Mouse (Mus musculus): Measurements from ENCODE around the gene Syt16. TPM values are rescaled to one million over a fixed set of nuclear protein-coding genes. Genes with fewer than 3 reads are reported as not detected.

The Syt16 gene
- polyA plus RNA-seq, 1 experiment from 2014 or later, result 12.1 TPM

- Histone ChIP-seq H3K27me3 (no peaks in the 10 kb centered on the region), H3K36me3 (replicated peaks) (no peaks in the 10 kb centered on the region), H3K4me2 (no peak overlapping the region), H3K9ac (no peak overlapping the region), H3K27ac (no peak overlapping the region), H3K9me3 (no peaks in the 10 kb centered on the region), H3K4me1 (no peaks in the 10 kb centered on the region), H3K4me3 (replicated peaks) (no peak overlapping the region)
- 61% methylated on average over 8 of the region's 8 CpGs for WGBS
- no peak for ATAC-seq (ENCODE audit: low FRiP score)
Observed at GRCm38 (mm10) chr12:74087086-74087485, 89.6 kb downstream of the Syt16 start.

GRCm38 (mm10) chr12:74089342-74090131 is 92.1 kb downstream of the Syt16 start:
- ATAC-seq (ENCODE audit: low FRiP score), result no peak
- H3K4me3 ChIP-seq (replicated peaks), result no peak overlapping the region
- no peaks in the 10 kb centered on the region for H3K4me1 ChIP-seq
- no peaks in the 10 kb centered on the region for H3K9me3 ChIP-seq
- H3K27ac ChIP-seq, result no peak overlapping the region
- no peak overlapping the region for H3K4me2 ChIP-seq
- no peak overlapping the region for H3K9ac ChIP-seq
- H3K36me3 ChIP-seq (replicated peaks), result no peaks in the 10 kb centered on the region
- H3K27me3 ChIP-seq, result no peaks in the 10 kb centered on the region
- WGBS, result 95% methylated on average over 1 of the region's 1 CpGs

- WGBS, result 79% methylated on average over 5 of the region's 5 CpGs
- no peak overlapping the region for H3K4me2 ChIP-seq
Observed at GRCm38 (mm10) chr12:74092546-74092945, 95.1 kb downstream of the Syt16 start.

GRCm38 (mm10) chr12:74093110-74093509 is 95.6 kb downstream of the Syt16 start:
- Histone ChIP-seq H3K9ac (no peak overlapping the region), H3K4me2 (no peak overlapping the region), H3K4me1 (peaks cover 6% of the 10 kb centered on the region), H3K36me3 (replicated peaks) (no peaks in the 10 kb centered on the region), H3K27ac (no peak overlapping the region), H3K27me3 (no peaks in the 10 kb centered on the region), H3K9me3 (no peaks in the 10 kb centered on the region), H3K4me3 (replicated peaks) (no peak overlapping the region)
- WGBS, result 87% methylated on average over 8 of the region's 8 CpGs
- ATAC-seq (ENCODE audit: low FRiP score), result no peak

More at GRCm38 (mm10) chr12:74092546-74092945, 95.1 kb downstream of the Syt16 start:
- no peak overlapping the region for H3K27ac ChIP-seq
- ATAC-seq (ENCODE audit: low FRiP score), result no peak
- 0 out of 2 replicates have a peak, but pooled peaks cover 2% of the 10 kb centered on the region for H3K4me1 ChIP-seq
- H3K9ac ChIP-seq, result no peak overlapping the region
- H3K9me3 ChIP-seq, result no peaks in the 10 kb centered on the region
- no peaks in the 10 kb centered on the region for H3K36me3 ChIP-seq (replicated peaks)
- H3K4me3 ChIP-seq (replicated peaks), result no peak overlapping the region
- no peaks in the 10 kb centered on the region for H3K27me3 ChIP-seq

GRCm38 (mm10) chr12:74094701-74095100 is 97.2 kb downstream of the Syt16 start:
- Histone ChIP-seq H3K4me1 (peaks cover 20% of the 10 kb centered on the region), H3K9me3 (no peaks in the 10 kb centered on the region), H3K27ac (no peak overlapping the region), H3K9ac (no peak overlapping the region), H3K4me2 (no peak overlapping the region), H3K27me3 (no peaks in the 10 kb centered on the region), H3K36me3 (replicated peaks) (no peaks in the 10 kb centered on the region), H3K4me3 (replicated peaks) (no peak overlapping the region)
- ATAC-seq (ENCODE audit: low FRiP score), result no peak
- WGBS, result 85% methylated on average over 5 of the region's 5 CpGs

- Histone ChIP-seq H3K9ac (no peak overlapping the region), H3K9me3 (no peaks in the 10 kb centered on the region), H3K27me3 (no peaks in the 10 kb centered on the region), H3K27ac (no peak overlapping the region), H3K4me2 (peak overlapping the region; percentile 10; the same call in 1 of the 2 replicates), H3K36me3 (replicated peaks) (no peaks in the 10 kb centered on the region), H3K4me1 (peaks cover 20% of the 10 kb centered on the region), H3K4me3 (replicated peaks) (no peak overlapping the region)
- WGBS, result 22% methylated on average over 7 of the region's 8 CpGs
- peak; percentile 40; the same call in 1 of the 2 replicates for ATAC-seq (ENCODE audit: low FRiP score)
Observed at GRCm38 (mm10) chr12:74098572-74099290, 101.3 kb downstream of the Syt16 start.

GRCm38 (mm10) chr12:74105811-74106513 is 108.5 kb downstream of the Syt16 start:
- no peaks in the 10 kb centered on the region for H3K36me3 ChIP-seq (replicated peaks)
- no peak overlapping the region for H3K4me3 ChIP-seq (replicated peaks)
- no peak overlapping the region for H3K27ac ChIP-seq
- no peak overlapping the region for H3K9ac ChIP-seq
- 76% methylated on average over 6 of the region's 6 CpGs for WGBS
- H3K9me3 ChIP-seq, result no peaks in the 10 kb centered on the region
- no peak for ATAC-seq (ENCODE audit: low FRiP score)
- no peak overlapping the region for H3K4me2 ChIP-seq
- no peaks in the 10 kb centered on the region for H3K27me3 ChIP-seq
- H3K4me1 ChIP-seq, result no peaks in the 10 kb centered on the region

- WGBS, result 71% methylated on average over 4 of the region's 4 CpGs
- H3K27ac ChIP-seq, result no peak overlapping the region
- H3K4me1 ChIP-seq, result no peaks in the 10 kb centered on the region
- H3K4me2 ChIP-seq, result no peak overlapping the region
- no peak for ATAC-seq (ENCODE audit: low FRiP score)
- no peaks in the 10 kb centered on the region for H3K9me3 ChIP-seq
- H3K4me3 ChIP-seq (replicated peaks), result no peak overlapping the region
- no peaks in the 10 kb centered on the region for H3K27me3 ChIP-seq
- no peaks in the 10 kb centered on the region for H3K36me3 ChIP-seq (replicated peaks)
- no peak overlapping the region for H3K9ac ChIP-seq
Observed at GRCm38 (mm10) chr12:74108663-74109081, 111.2 kb downstream of the Syt16 start.

GRCm38 (mm10) chr12:74109462-74110068 is 112.1 kb downstream of the Syt16 start:
- WGBS, result 75% methylated on average over 10 of the region's 10 CpGs
- H3K27ac ChIP-seq, result no peak overlapping the region
- no peaks in the 10 kb centered on the region for H3K4me1 ChIP-seq
- no peaks in the 10 kb centered on the region for H3K27me3 ChIP-seq
- ATAC-seq (ENCODE audit: low FRiP score), result no peak
- no peaks in the 10 kb centered on the region for H3K36me3 ChIP-seq (replicated peaks)
- no peaks in the 10 kb centered on the region for H3K9me3 ChIP-seq
- H3K4me3 ChIP-seq (replicated peaks), result no peak overlapping the region
- no peak overlapping the region for H3K4me2 ChIP-seq
- H3K9ac ChIP-seq, result no peak overlapping the region

- H3K27me3 ChIP-seq, result no peaks in the 10 kb centered on the region
Observed at GRCm38 (mm10) chr12:74116825-74117224, 119.4 kb downstream of the Syt16 start.

GRCm38 (mm10) chr12:74125796-74126195 is 128.3 kb downstream of the Syt16 start:
- no peak overlapping the region for H3K27ac ChIP-seq
- H3K4me3 ChIP-seq (replicated peaks), result no peak overlapping the region
- H3K9me3 ChIP-seq, result peaks cover 5% of the 10 kb centered on the region; the same call in 1 of the 2 replicates
- ATAC-seq (ENCODE audit: low FRiP score), result no peak
- peaks cover 3% of the 10 kb centered on the region; the same call in 1 of the 2 replicates for H3K4me1 ChIP-seq
- H3K9ac ChIP-seq, result no peak overlapping the region
- WGBS, result 89% methylated on average over 12 of the region's 12 CpGs
- H3K27me3 ChIP-seq, result no peaks in the 10 kb centered on the region
- H3K36me3 ChIP-seq (replicated peaks), result no peaks in the 10 kb centered on the region
- H3K4me2 ChIP-seq, result no peak overlapping the region

More at GRCm38 (mm10) chr12:74116825-74117224, 119.4 kb downstream of the Syt16 start:
- ATAC-seq (ENCODE audit: low FRiP score), result no peak
- Histone ChIP-seq H3K9ac (no peak overlapping the region), H3K27ac (no peak overlapping the region), H3K4me1 (no peaks in the 10 kb centered on the region), H3K4me2 (no peak overlapping the region), H3K4me3 (replicated peaks) (no peak overlapping the region), H3K9me3 (no peaks in the 10 kb centered on the region), H3K36me3 (replicated peaks) (no peaks in the 10 kb centered on the region)
- whole genome bisulfite sequencing, result 86% methylated on average over 6 of the region's 6 CpGs

GRCm38 (mm10) chr12:74128229-74128628 is 130.8 kb downstream of the Syt16 start:
- Histone ChIP-seq H3K4me3 (replicated peaks) (no peak overlapping the region), H3K27me3 (no peaks in the 10 kb centered on the region), H3K9me3 (peaks cover 5% of the 10 kb centered on the region; the same call in 1 of the 2 replicates), H3K4me2 (no peak overlapping the region), H3K27ac (no peak overlapping the region), H3K9ac (no peak overlapping the region), H3K36me3 (replicated peaks) (no peaks in the 10 kb centered on the region), H3K4me1 (peaks cover 13% of the 10 kb centered on the region; the same call in 1 of the 2 replicates)
- ATAC-seq (ENCODE audit: low FRiP score), result no peak
- WGBS, result 59% methylated on average over 1 of the region's 1 CpGs

Data from forebrain, embryonic 12.5 days (tissue).